Mouse (Mus musculus): Measurements from ENCODE around the gene Gm21858.
"Not testable (repeated sequence)": the region's sequence is repeated elsewhere in the genome, so short reads cannot be mapped to it uniquely, and the experiment has no call there.

The Gm21858 gene

DNA sequence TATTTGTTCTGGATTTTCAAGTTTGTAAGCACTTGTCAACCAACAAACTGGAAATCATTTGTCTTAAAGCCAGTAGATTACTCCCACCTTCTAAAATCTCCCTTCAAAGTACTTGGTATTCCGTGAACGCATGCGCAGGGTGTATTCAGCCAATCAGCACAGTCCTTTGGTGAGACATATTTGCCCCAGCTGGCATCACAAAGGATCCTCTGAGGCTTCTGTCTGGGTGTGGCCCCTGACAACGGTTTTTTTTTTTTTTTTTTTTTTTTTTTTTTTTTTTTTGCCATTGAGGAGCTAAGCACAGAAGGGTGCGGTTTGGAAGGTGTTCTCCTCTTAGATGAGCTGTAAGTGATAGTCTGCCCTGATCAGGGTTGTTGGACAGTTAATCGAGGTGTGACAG lies at the start of gene Gm21858:
Gm21858 (plus strand) TSS at position 301 of the 400 bp plus-strand sequence.
- DNase-seq (ENCODE audit: extremely low spot score, low spot score), result not testable (repeated sequence)
